Mouse (Mus musculus) embryonic fibroblast, embryonic 13.5 days (primary cell): Measurements from ENCODE around the gene Tnik.

Source experiments
- CTCF ChIP-seq: IDR thresholded peaks from 2 replicates; pipeline ENCODE4 v1.5.1; 2011; ENCODE audit warnings: mild to moderate bottlenecking, control low read depth, low read length, moderate library complexity, borderline replicate concordance; ENCODE audit not compliant: insufficient read depth
- POLR2A ChIP-seq: IDR thresholded peaks from 2 replicates; pipeline ENCODE4 v1.6.1; 2011; ENCODE audit warnings: low read depth, mild to moderate bottlenecking, control low read depth, low read length, moderate library complexity

- TF ChIP-seq CTCF: no peak
- TF ChIP-seq POLR2A: no peak
These were observed 343.7 kb downstream of the Tnik start for GRCm38 (mm10) chr3:28606741-28607140.
